Mouse (Mus musculus): ENCODE data around the gene C1qtnf1. TPM values are rescaled to one million over a fixed set of nuclear protein-coding genes. Genes with fewer than 3 reads are reported as not detected.

The C1qtnf1 gene
- polyA plus RNA-seq, 1 experiment from 2014 or later: 2.5 TPM

GRCm38 (mm10) chr11:118408051-118408740 is 19.8 kb upstream of the C1qtnf1 start:
- no peak overlapping the region for H3K4me3 ChIP-seq (ENCODE audit: low read depth, low read length)
- H3K9ac ChIP-seq (ENCODE audit: low read depth, low read length): no peak overlapping the region
- H3K27ac ChIP-seq (ENCODE audit: low read length): no peak overlapping the region
- 76% methylated on average over 18 of the region's 18 CpGs for WGBS (ENCODE audit: insufficient replicate concordance)
- no peaks in the 10 kb centered on the region for H3K9me3 ChIP-seq (replicated peaks; ENCODE audit: control insufficient read depth, low read length)
- ATAC-seq (ENCODE audit: low read depth): no peak
- H3K4me2 ChIP-seq (ENCODE audit: low read depth, low read length): no peak overlapping the region
- H3K27me3 ChIP-seq (ENCODE audit: control insufficient read depth, insufficient read depth, low read depth, low read length): no peaks in the 10 kb centered on the region
- H3K36me3 ChIP-seq (ENCODE audit: control insufficient read depth, insufficient read depth): peaks cover 3% of the 10 kb centered on the region
- H3K4me1 ChIP-seq (ENCODE audit: control insufficient read depth, low read depth, low read length): no peaks in the 10 kb centered on the region

DNA sequence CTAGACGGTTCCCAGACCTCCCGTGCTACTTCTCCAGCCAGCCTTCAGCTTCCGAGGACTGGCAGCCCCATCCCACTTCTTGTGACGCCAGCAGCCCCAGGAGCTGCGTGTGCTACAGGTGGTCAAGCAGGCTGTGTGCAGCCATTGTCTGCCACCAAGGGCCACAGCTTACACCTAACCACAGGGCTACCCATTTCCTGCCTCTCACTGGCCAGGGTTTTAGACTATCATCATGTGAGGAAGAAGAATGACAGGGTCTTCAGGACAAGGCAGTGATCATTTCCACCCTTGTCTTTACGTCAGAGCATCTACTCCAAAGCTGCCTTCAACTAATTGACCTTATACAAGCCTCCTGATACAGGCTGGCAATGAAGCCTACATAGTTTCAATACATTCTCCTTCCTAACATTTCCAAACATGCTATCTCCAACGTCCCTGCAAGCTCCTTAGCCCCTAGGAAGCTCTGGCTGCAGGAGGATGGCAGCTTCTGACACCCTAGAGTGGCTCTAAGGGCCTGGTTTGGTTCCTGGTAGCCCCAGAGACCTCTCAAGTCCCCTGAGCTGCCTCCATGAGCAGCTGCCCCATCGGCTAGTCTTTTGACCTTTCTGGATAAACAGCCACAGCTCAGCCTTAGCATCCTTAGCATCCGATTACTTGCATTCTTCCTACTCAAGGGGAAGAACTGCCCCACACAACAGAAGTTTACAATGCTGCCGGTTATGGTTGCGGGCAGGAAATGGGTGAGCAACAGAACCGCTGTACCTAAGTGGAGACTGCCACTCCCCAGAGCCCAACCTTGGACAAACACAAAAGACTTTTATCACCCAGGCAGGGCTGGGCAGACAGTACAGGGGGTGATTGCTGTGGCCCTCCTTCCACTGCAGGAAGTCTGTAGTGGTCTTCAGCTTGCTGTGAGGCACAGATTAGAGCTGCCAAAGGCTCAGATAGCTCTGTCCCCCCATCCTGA is 18.6 kb upstream of the C1qtnf1 start:
- Histone ChIP-seq H3K36me3 (ENCODE audit: control insufficient read depth, insufficient read depth) (peaks cover 3% of the 10 kb centered on the region), H3K4me3 (ENCODE audit: low read depth, low read length) (no peak overlapping the region), H3K4me1 (ENCODE audit: control insufficient read depth, low read depth, low read length) (no peaks in the 10 kb centered on the region), H3K27ac (ENCODE audit: low read length) (no peak overlapping the region), H3K9ac (ENCODE audit: low read depth, low read length) (no peak overlapping the region), H3K9me3 (replicated peaks; ENCODE audit: control insufficient read depth, low read length) (no peaks in the 10 kb centered on the region), H3K4me2 (ENCODE audit: low read depth, low read length) (no peak overlapping the region), H3K27me3 (ENCODE audit: control insufficient read depth, insufficient read depth, low read depth, low read length) (no peaks in the 10 kb centered on the region)
- WGBS (ENCODE audit: insufficient replicate concordance): 57% methylated on average over 12 of the region's 12 CpGs
- no peak for ATAC-seq (ENCODE audit: low read depth)

DNA sequence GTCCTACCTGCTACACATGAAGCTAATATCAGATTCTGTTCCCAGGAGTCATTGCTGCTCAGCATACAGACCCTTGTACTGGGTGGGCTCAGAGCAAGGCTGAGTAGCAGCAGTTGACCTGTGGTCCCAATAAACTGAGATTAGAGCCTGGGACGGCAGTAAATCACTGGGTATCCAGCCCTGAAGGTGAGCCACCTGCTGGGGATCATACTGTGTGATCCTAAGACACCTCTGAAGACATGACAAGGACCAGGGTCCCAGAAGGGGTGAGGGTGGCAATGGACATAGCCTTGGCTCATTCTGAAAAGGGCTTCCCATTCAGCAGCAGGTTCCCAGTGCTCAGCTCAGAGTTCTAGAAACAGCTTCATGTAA is 17.9 kb upstream of the C1qtnf1 start:
- Histone ChIP-seq H3K4me2 (ENCODE audit: low read depth, low read length) (no peak overlapping the region), H3K9me3 (replicated peaks; ENCODE audit: control insufficient read depth, low read length) (no peaks in the 10 kb centered on the region), H3K4me3 (ENCODE audit: low read depth, low read length) (no peak overlapping the region), H3K36me3 (ENCODE audit: control insufficient read depth, insufficient read depth) (peaks cover 3% of the 10 kb centered on the region), H3K27me3 (ENCODE audit: control insufficient read depth, insufficient read depth, low read depth, low read length) (no peaks in the 10 kb centered on the region), H3K4me1 (ENCODE audit: control insufficient read depth, low read depth, low read length) (no peaks in the 10 kb centered on the region), H3K27ac (ENCODE audit: low read length) (no peak overlapping the region), H3K9ac (ENCODE audit: low read depth, low read length) (no peak overlapping the region)
- 48% methylated on average over 1 of the region's 1 CpGs for WGBS (ENCODE audit: insufficient replicate concordance)
- no peak for ATAC-seq (ENCODE audit: low read depth)

DNA sequence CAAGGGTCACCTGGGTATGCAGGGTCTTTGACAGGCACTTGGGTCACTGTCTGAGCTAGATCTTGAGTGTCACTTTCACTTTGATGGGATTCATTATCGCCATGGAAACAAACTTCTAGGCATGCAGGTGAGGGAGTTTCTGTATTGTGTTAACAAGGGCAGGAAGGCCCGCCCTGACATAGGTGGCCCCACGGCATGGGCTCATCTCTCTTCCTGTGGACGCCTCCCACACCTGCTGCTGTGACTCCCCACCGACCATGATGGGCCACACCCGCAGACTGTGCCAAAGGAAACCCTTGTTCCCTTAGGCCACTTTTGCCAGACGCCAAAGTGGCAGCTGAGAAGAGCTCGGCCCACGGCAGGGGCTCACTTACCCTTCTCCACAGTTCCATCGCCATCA is 17.5 kb upstream of the C1qtnf1 start:
- 79% methylated on average over 10 of the region's 10 CpGs for WGBS (ENCODE audit: insufficient replicate concordance)
- Histone ChIP-seq H3K9me3 (replicated peaks; ENCODE audit: control insufficient read depth, low read length) (no peaks in the 10 kb centered on the region), H3K4me3 (ENCODE audit: low read depth, low read length) (no peak overlapping the region), H3K9ac (ENCODE audit: low read depth, low read length) (no peak overlapping the region), H3K27me3 (ENCODE audit: control insufficient read depth, insufficient read depth, low read depth, low read length) (no peaks in the 10 kb centered on the region), H3K4me2 (ENCODE audit: low read depth, low read length) (no peak overlapping the region), H3K27ac (ENCODE audit: low read length) (no peak overlapping the region), H3K4me1 (ENCODE audit: control insufficient read depth, low read depth, low read length) (no peaks in the 10 kb centered on the region), H3K36me3 (ENCODE audit: control insufficient read depth, insufficient read depth) (peaks cover 3% of the 10 kb centered on the region)
- ATAC-seq (ENCODE audit: low read depth): no peak

DNA sequence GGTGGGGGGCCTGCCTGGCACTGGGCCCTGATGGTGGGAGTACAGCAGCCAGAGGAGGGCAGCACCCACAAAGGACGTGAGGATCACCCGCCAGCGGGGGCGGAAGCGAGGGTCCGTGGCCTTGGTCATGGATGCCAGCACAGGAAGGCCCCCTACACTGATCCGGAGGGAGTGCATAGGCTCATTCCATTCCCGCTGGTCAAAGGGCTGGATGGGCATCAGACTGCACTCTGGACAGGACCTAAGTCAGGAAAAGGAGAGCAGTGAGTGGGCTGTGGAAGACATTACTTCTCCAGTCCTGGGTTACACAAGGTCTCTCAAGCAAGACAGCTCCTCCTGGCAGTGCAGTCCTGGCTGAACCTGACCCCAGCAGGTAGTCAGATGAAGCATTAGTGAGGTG is 16.7 kb upstream of the C1qtnf1 start:
- Histone ChIP-seq H3K36me3 (ENCODE audit: control insufficient read depth, insufficient read depth) (peaks cover 3% of the 10 kb centered on the region), H3K27ac (ENCODE audit: low read length) (no peak overlapping the region), H3K9ac (ENCODE audit: low read depth, low read length) (no peak overlapping the region), H3K4me3 (ENCODE audit: low read depth, low read length) (no peak overlapping the region), H3K27me3 (ENCODE audit: control insufficient read depth, insufficient read depth, low read depth, low read length) (no peaks in the 10 kb centered on the region), H3K4me1 (ENCODE audit: control insufficient read depth, low read depth, low read length) (no peaks in the 10 kb centered on the region), H3K9me3 (replicated peaks; ENCODE audit: control insufficient read depth, low read length) (no peaks in the 10 kb centered on the region), H3K4me2 (ENCODE audit: low read depth, low read length) (no peak overlapping the region)
- ATAC-seq (ENCODE audit: low read depth): no peak
- WGBS (ENCODE audit: insufficient replicate concordance): 82% methylated on average over 8 of the region's 8 CpGs

DNA sequence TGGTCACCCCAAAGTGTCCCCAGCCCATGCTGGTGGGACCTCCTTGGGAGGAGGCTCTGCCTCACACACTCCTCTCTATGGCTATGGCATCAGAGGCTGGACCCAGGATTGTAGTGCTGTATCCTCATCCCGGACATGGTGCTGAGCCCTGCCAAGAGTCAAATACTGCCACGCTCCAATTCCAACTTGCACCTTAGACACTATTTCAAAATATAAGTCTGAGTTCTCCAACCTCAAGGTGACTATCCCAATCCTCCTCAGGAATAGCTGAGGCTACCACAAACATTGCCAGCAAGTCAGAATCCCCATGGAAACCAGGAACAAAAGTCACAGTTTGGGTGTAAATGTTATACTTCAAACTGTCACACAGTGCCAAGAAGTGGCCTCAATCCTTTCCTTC is 15.4 kb upstream of the C1qtnf1 start:
- H3K4me2 ChIP-seq (ENCODE audit: low read depth, low read length): no peak overlapping the region
- no peaks in the 10 kb centered on the region; the same call in none of the 2 replicates for H3K36me3 ChIP-seq (ENCODE audit: control insufficient read depth, insufficient read depth)
- no peak overlapping the region for H3K27ac ChIP-seq (ENCODE audit: low read length)
- H3K4me3 ChIP-seq (ENCODE audit: low read depth, low read length): no peak overlapping the region
- no peaks in the 10 kb centered on the region for H3K9me3 ChIP-seq (replicated peaks; ENCODE audit: control insufficient read depth, low read length)
- peaks cover 3% of the 10 kb centered on the region for H3K4me1 ChIP-seq (ENCODE audit: control insufficient read depth, low read depth, low read length)
- WGBS (ENCODE audit: insufficient replicate concordance): 81% methylated on average over 2 of the region's 2 CpGs
- no peaks in the 10 kb centered on the region for H3K27me3 ChIP-seq (ENCODE audit: control insufficient read depth, insufficient read depth, low read depth, low read length)
- no peak overlapping the region for H3K9ac ChIP-seq (ENCODE audit: low read depth, low read length)
- ATAC-seq (ENCODE audit: low read depth): no peak

DNA sequence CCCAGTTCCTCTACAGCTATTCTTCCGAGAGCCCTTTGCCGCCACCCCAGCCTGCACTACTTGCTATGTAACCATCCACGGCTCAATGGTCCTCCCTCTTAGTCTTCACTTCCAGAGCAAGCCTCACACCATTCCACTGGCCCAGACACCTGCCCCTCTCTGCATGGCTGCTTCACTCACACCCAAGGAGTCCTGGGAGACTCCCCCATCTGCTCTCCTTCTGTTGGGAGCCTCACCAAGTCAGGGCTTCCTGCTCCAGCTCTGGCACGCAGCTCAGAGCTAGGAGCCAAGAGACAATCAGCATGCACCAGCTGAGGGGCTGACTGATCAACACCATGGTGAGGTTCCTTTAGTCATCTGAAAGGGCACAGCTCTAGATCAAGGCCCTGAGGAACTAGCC is 14.9 kb upstream of the C1qtnf1 start:
- H3K36me3 ChIP-seq (ENCODE audit: control insufficient read depth, insufficient read depth): no peaks in the 10 kb centered on the region; the same call in none of the 2 replicates

GRCm38 (mm10) chr11:118414270-118414669 is 13.7 kb upstream of the C1qtnf1 start:
- no peak overlapping the region for H3K9ac ChIP-seq (ENCODE audit: low read depth, low read length)
- no peak overlapping the region for H3K27ac ChIP-seq (ENCODE audit: low read length)
- H3K36me3 ChIP-seq (ENCODE audit: control insufficient read depth, insufficient read depth): no peaks in the 10 kb centered on the region; the same call in none of the 2 replicates
- no peak for ATAC-seq (ENCODE audit: low read depth)
- no peaks in the 10 kb centered on the region for H3K9me3 ChIP-seq (replicated peaks; ENCODE audit: control insufficient read depth, low read length)
- H3K4me2 ChIP-seq (ENCODE audit: low read depth, low read length): no peak overlapping the region
- H3K4me3 ChIP-seq (ENCODE audit: low read depth, low read length): no peak overlapping the region
- no peaks in the 10 kb centered on the region for H3K27me3 ChIP-seq (ENCODE audit: control insufficient read depth, insufficient read depth, low read depth, low read length)
- WGBS (ENCODE audit: insufficient replicate concordance): 68% methylated on average over 5 of the region's 5 CpGs
- peaks cover 12% of the 10 kb centered on the region for H3K4me1 ChIP-seq (ENCODE audit: control insufficient read depth, low read depth, low read length)

More for the DNA sequence above, 14.9 kb upstream of the C1qtnf1 start:
- Histone ChIP-seq H3K27me3 (ENCODE audit: control insufficient read depth, insufficient read depth, low read depth, low read length) (no peaks in the 10 kb centered on the region), H3K4me2 (ENCODE audit: low read depth, low read length) (no peak overlapping the region), H3K9ac (ENCODE audit: low read depth, low read length) (no peak overlapping the region), H3K4me1 (ENCODE audit: control insufficient read depth, low read depth, low read length) (peaks cover 8% of the 10 kb centered on the region), H3K4me3 (ENCODE audit: low read depth, low read length) (no peak overlapping the region), H3K9me3 (replicated peaks; ENCODE audit: control insufficient read depth, low read length) (no peaks in the 10 kb centered on the region), H3K27ac (ENCODE audit: low read length) (no peak overlapping the region)
- no peak for ATAC-seq (ENCODE audit: low read depth)
- WGBS (ENCODE audit: insufficient replicate concordance): 71% methylated on average over 4 of the region's 4 CpGs

- H3K4me2 ChIP-seq (ENCODE audit: low read depth, low read length): no peak overlapping the region
- no peaks in the 10 kb centered on the region for H3K27me3 ChIP-seq (ENCODE audit: control insufficient read depth, insufficient read depth, low read depth, low read length)
- H3K9ac ChIP-seq (ENCODE audit: low read depth, low read length): no peak overlapping the region
- ATAC-seq (ENCODE audit: low read depth): no peak
- no peak overlapping the region for H3K4me3 ChIP-seq (ENCODE audit: low read depth, low read length)
- no peak overlapping the region for H3K27ac ChIP-seq (ENCODE audit: low read length)
- 64% methylated on average over 6 of the region's 6 CpGs for WGBS (ENCODE audit: insufficient replicate concordance)
- H3K4me1 ChIP-seq (ENCODE audit: control insufficient read depth, low read depth, low read length): peaks cover 17% of the 10 kb centered on the region
- no peaks in the 10 kb centered on the region; the same call in none of the 2 replicates for H3K36me3 ChIP-seq (ENCODE audit: control insufficient read depth, insufficient read depth)
- H3K9me3 ChIP-seq (replicated peaks; ENCODE audit: control insufficient read depth, low read length): no peaks in the 10 kb centered on the region
These were observed 12.4 kb upstream of the C1qtnf1 start for GRCm38 (mm10) chr11:118415630-118416029.
